Mouse (Mus musculus) gastrocnemius, postnatal 10 days (tissue): ENCODE data around the gene Jpt1. TPM values are rescaled to one million over a fixed set of nuclear protein-coding genes. Genes with fewer than 3 reads are reported as not detected.
"Not testable (repeated sequence)": the region's sequence is repeated elsewhere in the genome, so short reads cannot be mapped to it uniquely, and the experiment has no call there.

Experiments used
- DNase-seq: peaks from one replicate; pipeline ENCODE4 v3.0.0; 2021; ENCODE audit warnings: mixed read lengths
- long read RNA-seq, 2 experiments: library from polyadenylated mRNA; stranded (forward); transcript quantifications; one replicate each; pipeline ENCODE4 v2.0.0; 2021
- total RNA-seq, 2 experiments: library from RNA; stranded (reverse); gene quantifications; 2 replicates each; pipeline ENCODE4 v1.2.3; 2021

Gene Jpt1
- total RNA-seq, result 100 to 1,000 TPM; 132 to 134 TPM
- long read RNA-seq, experiment 1, partial matches to known transcripts, result 2 of 5 reads
- long read RNA-seq, experiment 1, other reads (novel, unspliced or antisense), result 3 of 5 reads
- long read RNA-seq, experiment 2, partial matches to known transcripts, result 1 of 4 reads
- long read RNA-seq, experiment 2, other reads (novel, unspliced or antisense), result 2 of 4 reads

- DNase-seq, result peak; percentile 92
These were observed at the start of gene Jpt1 for GRCm38 (mm10) chr11:115514238-115514663. Gene Jpt1, minus strand, starts transcription at chr11:115514387.

GRCm38 (mm10) chr11:115563406-115563805 lies 49.2 kb upstream of the Jpt1 start:
- DNase-seq, result no peak

- DNase-seq, result no peak
These were observed 41.5 kb upstream of the Jpt1 start for GRCm38 (mm10) chr11:115555717-115556116.

DNA sequence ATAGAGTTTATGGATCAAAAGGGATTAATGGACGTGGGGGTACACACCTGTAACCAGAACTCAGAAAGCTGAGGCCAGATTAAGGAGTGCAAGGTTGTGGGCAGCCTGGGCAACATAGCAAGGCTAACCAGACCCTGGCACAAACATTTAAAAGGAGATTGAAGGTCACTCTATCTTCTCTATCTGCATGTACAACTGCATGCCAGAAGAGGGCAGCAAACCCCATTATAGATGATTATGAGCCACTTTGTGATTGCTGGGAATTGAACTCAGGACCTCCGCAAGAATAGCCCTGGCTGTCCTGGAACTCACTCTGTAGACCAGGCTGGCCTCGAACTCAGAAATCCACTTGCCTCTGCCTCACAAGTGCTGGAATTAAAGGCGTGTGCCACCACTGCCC lies 38.6 kb upstream of the Jpt1 start:
- DNase-seq, result no peak

- no peak for DNase-seq
These were observed 29.4 kb upstream of the Jpt1 start for GRCm38 (mm10) chr11:115543571-115543970.

DNA sequence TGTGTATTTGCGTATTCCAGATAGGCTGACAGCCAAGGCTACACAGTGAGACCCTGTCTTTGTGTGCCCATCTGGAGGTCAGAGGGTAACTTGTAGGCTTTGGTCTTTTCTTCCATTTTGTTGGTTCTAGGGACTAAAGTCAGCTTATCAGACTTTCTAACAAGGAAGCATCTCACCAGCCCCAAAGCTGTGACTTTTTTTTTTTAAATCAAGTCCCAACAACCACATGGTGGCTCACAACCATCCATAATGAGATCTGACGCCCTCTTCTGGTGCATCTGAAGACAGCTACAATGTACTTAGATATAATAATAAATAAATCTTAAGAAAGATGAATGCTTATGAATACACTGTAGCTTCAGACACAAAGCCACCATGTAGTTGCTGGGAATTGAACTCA lies 23.9 kb upstream of the Jpt1 start:
- no peak for DNase-seq

GRCm38 (mm10) chr11:115536856-115537568 lies 22.8 kb upstream of the Jpt1 start:
- DNase-seq, result no peak

GRCm38 (mm10) chr11:115536038-115536681 lies 22.0 kb upstream of the Jpt1 start, which contains the start of gene Sumo2:
Gene Sumo2, minus strand, starts transcription at chr11:115536276.
- DNase-seq, result peak; percentile 99

DNA sequence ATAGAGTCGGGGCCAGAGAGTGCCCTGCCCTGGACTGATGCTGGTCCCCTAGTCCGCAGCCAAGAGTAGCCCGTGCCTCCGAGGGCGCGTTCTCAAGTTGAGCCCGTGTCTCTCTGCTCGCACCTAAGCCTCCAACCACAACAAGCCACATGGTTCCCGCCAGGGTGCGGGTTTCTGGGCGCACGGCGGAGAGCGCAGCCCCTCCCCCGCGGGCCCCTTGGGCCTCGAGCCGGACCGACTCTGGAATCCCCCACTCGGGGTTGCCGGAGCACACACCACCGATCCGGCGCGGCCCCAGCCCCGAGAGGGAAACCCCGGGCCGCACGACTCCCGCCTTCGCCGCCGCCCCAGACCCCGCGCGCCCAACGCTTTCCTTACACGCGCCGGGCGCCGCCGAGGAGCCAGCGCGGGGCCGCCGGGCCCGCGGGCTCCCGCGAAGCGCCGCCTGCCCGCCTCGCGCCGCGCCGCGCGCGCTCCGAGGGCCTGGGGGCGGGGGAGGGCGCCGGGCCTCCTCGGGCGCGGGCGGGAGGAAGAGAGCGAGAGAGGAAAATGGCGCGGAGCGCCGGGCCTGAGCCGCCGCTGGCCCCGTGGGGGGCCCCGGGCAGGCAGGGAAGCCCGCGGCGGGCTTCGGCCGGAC lies 21.3 kb upstream of the Jpt1 start:
- peak; percentile 72 for DNase-seq

DNA sequence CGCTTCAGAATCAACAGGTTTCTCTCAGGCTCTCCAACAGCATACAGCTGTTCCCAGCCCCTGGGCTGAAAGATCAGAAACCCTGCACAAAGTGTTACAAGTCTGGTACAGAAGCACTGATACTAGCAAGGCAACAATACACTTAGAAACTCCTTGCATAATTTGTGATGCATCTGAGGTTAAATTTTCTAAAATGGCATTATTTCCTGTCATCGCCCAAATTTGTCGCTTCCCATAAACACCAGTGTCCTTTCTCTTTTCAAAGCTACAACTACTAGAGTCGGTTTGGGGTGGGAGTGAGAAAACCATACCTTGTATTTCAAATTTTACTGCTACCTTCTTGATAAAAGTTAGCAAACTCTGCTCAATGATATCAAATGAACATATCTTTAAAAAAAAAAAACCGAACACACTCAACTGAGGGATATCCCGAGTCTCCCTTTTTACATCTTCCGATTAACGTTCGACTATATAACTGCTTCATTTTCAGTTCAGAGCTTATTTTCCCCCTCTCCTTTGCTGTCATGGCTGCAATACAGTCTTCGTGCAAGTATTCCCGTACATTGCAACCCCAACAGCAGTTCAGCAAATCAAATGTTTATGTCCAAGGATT lies 20.7 kb upstream of the Jpt1 start:
- no peak for DNase-seq

GRCm38 (mm10) chr11:115526446-115526845 lies 12.3 kb upstream of the Jpt1 start:
- DNase-seq, result not testable (repeated sequence)

DNA sequence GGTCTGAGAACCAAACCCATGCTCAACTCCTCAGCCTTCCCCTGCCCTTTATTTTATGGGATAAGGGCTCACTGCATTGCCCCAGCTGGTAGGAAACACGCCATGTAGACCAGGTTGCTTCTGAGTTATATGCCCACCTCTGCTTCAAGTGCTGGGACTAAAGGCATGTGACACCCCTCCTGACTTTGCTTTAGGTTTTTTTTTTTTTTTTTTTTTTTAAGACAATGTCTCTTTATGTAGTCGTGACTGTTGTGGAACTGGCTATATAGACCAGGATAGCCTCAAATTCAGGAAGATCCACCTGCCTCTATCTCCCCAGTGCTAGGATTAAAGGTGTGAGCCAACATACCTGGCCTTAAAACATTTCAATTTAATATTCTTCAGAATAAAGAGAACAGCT lies 8.5 kb upstream of the Jpt1 start:
- DNase-seq, result no peak

- DNase-seq, result no peak
These were observed 8.1 kb upstream of the Jpt1 start for GRCm38 (mm10) chr11:115522238-115522637.

DNA sequence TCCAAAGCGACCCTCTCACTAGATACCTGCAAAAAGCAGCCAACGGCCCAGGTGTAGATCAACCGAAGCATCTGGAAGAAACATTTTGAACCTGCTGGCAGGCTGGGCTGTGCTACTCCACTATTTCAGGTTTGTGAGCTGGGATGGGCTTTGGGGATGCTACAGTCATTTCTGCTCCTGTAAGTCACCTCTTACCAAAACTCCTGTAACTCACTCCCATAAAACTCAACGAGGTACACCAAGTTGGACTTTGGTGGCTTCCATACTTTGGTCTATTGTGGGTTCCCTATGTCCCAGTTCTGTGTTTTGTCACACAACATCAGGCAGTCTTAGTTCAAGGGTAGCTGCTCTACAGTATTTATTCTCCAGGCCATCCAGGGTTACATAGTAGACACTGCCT lies 6.9 kb upstream of the Jpt1 start:
- DNase-seq, result no peak

GRCm38 (mm10) chr11:115520218-115520617 lies 6.0 kb upstream of the Jpt1 start:
- no peak for DNase-seq

DNA sequence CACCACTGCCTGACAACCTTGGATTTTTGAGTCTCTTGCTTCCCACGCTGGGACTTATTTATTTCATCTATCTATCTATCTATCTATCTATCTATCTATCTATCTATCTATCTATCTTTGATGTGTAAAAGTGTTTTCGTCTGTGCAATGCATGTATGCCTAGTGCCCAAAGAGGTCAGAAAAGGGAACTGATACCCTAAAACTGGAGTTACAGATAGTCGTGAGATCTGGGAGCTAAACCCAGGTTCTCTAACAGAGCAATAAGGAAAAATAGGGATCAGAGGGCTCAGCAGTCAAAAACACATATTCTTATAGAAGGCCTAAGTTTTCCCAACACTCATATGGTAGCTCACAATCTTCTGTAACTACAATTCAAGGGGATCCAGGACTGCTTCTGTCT lies 5.4 kb upstream of the Jpt1 start:
- DNase-seq, result no peak

GRCm38 (mm10) chr11:115518693-115519092 lies 4.5 kb upstream of the Jpt1 start:
- no peak for DNase-seq

- no peak for DNase-seq
These were observed 2.8 kb upstream of the Jpt1 start for GRCm38 (mm10) chr11:115516942-115517341.

GRCm38 (mm10) chr11:115515021-115515420 lies 834 bp upstream of the Jpt1 start:
- no peak for DNase-seq

DNA sequence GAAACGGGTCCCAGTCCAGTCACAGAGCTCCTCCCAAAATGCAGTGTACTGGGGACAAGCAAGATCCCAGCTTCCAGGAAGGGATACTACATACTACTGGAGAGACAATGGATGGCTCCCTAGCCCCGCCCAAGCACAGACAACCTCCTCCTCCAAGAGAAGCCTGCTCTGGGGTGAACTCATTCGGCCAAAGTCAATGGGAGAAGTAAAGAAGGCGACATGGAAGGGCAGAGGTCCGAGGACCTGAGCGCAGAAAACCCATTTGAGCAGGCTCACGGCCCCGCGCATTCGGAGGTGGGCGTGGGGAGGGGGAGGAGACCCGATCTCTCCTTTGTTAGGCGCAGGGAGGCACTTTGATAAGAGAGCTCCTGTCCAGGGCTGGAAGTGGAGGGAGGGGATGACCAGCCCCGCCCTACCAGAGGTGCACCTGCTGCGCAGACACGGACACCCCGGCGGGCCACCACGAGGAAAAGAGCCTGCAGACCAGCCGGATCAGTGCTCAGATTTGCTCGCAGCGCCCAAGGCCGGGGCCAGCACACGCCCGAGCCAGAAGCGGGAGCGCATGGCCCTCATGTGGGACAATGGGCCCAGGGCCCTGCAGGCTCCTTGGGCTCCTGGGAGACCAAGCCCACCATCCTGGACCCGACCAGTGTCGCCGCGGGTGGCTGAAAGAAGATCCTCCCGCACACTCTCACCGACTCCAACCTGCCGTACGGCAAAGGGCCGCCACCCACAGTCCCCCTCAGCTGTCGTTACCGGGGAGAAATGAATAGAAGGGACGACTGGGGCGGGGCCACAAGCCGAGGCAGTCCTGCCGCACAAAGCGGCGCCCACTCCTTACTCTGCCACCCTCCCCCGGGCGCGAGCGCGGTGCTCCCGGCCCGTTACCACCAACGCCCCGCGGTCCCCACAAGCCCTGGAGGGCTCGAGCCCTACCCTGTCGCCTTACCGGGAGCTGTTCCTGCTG lies 633 bp downstream of the Jpt1 start:
- DNase-seq, result peak; percentile 55
